Mouse (Mus musculus) c-Kit-positive CD71-positive TER-119-positive erythroid progenitor cells, embryonic 14.5 days (primary cell): ENCODE data around the gene Fam129b.

ENCODE experiments used
- DNase-seq: peaks from one replicate; pipeline ENCODE4 v3.0.0-alpha.2; 2013; ENCODE audit warnings: low spot score

Fam129b gene

GRCm38 (mm10) chr2:32891278-32891677 lies 15.4 kb downstream of the Fam129b start:
- DNase-seq = no peak

DNA sequence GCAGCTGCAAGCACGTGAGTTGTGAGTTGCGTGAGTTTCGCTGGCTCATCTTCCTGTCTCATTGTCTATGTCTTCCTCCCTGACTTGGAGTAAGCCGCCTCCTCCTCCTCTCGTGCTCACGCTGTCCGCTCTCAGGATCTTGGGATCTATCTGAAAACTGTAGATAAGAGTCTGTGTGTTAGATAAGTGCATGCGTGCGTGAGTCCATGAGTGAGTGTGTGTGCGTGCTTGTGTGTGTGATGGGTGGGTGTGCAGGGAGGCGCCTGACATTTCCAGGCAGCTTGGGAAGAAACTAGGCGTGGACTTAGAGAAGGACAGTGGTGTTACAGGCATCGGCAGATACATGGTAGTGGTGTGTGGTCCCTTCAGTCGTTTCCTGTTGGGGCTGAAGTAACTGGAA lies 16.6 kb downstream of the Fam129b start:
- DNase-seq = no peak

GRCm38 (mm10) chr2:32894097-32894496 lies 18.2 kb downstream of the Fam129b start:
- DNase-seq = no peak

DNA sequence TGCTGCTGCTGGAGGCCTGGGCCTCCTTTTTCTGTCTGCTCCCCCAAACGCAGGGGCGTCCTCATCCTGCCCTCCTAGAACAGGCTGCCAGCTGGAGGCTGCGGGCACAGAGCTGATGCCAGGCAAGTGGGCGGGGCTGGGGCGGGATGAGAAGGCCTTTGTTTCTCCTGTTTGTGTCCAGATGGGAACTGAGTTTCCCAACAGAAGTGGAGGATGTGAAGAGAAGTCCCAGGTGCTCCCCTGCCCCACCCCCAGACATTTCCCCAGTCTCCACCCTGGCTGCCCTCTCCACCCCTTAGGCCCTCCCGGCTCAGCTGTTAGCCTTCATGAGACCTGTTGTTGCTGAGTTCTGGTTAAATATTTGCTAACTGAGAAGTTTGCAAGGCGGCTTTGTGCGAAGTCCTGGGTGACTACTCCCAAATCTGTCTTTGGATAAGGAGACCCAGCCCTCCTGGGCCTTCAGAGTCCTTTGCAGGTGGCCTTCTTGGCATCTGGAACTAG lies 19.7 kb downstream of the Fam129b start:
- no peak for DNase-seq

DNA sequence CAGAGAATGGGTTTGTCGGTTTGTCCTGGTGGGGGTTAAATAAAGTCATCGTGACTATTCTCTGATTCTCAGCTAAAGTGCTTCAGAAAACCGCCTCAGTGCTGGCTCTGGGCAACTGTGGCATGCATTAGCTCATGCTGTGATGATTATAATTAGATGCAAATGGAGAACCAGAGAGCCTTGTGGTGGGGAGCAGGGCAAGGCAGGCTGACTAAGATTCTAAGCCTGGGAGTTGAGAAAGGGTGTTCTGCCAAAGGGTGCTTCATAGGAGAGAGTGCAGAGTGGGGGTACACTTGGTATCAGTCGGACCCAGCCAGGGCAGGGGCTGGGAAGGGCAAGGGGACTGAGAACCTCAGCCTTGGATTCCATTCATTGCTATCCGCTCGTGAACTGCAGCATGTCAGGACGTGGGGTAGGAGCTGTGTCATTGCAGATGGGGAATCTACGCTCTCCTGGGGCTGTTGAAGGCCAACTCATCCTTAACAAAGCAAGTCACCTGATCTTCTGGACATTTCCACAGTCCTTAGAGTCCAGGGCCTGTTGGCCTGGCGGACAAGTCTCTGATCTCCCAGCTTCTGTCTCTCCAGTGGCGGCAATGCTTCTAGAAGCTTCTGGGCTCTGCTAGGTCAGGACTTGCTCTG lies 20.7 kb downstream of the Fam129b start:
- no peak for DNase-seq

- DNase-seq = no peak
Measured at GRCm38 (mm10) chr2:32898983-32899382, 23.1 kb downstream of the Fam129b start.

DNA sequence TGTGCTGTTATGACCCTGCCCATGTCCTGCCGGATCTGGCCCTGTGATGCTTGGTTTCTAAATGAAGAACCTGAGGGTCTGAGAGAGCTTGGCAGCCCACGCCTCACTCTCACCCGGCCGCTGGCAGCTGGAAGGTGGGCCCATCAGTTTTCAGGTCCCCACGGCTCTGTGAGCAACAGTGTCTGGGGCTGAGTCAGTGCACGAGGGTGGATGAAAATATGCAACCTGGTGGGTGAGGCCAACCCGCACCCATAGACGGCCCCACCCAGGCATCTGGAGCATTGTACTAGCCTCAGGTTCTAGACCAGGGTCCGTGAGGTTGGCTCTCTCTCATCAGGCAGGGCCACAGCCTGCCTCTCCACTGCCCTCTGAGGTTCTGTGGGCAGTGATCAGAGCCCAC lies 26.2 kb downstream of the Fam129b start:
- DNase-seq = no peak

DNA sequence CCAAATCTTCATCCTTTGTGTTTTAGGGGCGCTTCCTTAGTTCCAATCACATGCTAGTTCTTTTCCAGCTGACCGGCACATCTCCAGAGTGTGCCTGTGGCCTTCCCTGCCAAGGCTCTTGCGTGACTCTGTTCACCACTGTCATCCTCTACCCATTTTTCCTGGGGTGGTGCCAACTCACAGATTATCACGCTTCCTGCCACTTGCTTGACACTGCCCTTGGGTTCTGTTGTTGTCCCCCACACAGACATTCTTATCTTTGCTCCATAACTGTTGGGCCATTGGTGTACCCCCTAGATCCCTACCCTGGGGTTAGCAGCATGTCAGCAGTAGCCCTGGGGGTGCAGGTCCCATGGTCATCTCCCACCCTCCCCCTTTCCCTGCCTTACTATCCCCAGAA lies 27.6 kb downstream of the Fam129b start:
- DNase-seq = no peak

GRCm38 (mm10) chr2:32904637-32905036 lies 28.7 kb downstream of the Fam129b start:
- DNase-seq = no peak

- DNase-seq = no peak
Measured at GRCm38 (mm10) chr2:32905297-32905696, 29.4 kb downstream of the Fam129b start.

DNA sequence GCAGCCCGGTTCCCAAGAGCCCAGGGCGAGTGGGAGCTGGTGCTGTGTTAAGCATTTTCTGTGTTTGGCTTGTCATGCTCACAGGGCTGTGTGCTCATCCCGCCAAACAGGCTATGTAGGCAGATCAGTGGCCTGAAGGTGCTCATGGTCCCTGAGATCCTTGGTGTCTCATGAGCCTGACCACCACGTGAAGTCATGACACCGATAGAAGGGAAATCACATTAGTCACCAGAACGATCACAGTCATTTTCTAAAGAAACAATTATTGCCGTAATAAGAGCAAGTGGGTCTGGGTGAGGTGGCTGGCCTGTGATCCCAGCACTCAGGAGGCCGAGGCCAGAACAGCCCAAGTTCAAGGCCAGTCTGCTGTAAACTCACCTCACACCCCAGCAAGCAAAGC lies 31.5 kb downstream of the Fam129b start:
- DNase-seq = no peak

GRCm38 (mm10) chr2:32908272-32908671 lies 32.4 kb downstream of the Fam129b start:
- no peak for DNase-seq

GRCm38 (mm10) chr2:32908796-32909195 lies 32.9 kb downstream of the Fam129b start:
- DNase-seq = no peak

GRCm38 (mm10) chr2:32911639-32912182 lies 35.8 kb downstream of the Fam129b start:
- DNase-seq = no peak

GRCm38 (mm10) chr2:32912210-32912804 lies 36.4 kb downstream of the Fam129b start:
- peak; percentile 88 for DNase-seq

DNA sequence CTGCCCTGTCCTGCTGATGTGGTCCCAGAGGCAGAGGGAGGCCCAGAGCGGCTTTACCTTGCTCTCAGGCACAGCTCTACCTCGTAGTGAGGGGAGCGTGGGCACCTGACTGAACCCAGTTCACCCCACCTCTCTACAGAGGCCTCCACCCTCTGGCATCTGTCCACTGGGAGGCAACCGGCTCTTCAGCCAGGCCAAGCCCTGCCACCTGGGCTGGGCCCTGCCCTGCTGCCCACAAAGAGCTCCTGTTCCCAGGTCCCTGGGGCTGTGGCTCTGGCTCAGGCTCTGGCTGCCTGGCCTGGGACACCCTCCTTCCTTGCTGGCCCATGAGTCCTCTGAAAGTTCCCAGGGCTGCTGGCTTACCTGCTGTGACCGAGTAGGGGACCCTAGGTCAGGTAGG lies 38.4 kb downstream of the Fam129b start:
- DNase-seq = no peak

DNA sequence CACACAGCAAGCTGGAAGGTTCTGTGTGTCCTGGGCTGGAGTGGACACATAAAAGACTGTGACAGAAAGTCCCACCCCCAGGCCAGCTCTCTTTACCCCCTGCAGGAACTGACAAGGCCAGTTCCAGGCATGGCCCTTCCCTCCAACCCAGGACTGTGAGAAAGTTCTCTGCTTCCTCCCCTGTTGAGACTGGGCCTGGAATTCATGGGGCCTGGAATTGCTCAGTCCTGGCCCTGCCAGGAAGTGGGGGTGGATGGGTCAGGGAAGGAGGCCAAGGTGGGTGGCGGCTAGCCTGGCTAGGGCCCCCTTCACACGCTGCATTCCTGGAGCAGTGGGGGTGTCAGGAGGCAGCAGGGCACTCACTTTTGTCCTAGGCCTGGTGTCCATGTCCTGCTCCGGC lies 39.0 kb downstream of the Fam129b start:
- no peak for DNase-seq

- peak; percentile 19 for DNase-seq
Measured at GRCm38 (mm10) chr2:32917526-32917925, 41.6 kb downstream of the Fam129b start.

DNA sequence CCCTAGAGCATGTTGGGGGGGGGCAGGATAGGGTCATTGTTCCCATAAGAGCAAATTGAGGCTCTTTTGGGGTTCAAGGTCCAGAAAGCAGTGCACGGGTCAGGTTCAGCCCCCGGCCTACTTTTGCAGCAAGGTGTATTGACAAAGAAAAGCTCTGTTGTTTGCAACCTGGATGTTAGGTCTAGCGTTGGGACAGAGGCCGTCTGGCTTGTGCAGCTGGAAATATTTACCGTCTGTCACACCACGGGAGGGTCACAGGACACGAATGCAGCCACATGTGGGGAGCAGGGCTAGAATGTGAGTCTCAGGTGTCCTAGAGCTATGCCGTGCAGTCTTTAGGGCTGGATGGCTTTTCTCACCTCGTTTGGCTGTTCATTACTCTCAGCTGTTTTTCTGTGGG lies 42.5 kb downstream of the Fam129b start:
- no peak for DNase-seq

GRCm38 (mm10) chr2:32921235-32921634 lies 45.3 kb downstream of the Fam129b start:
- no peak for DNase-seq

DNA sequence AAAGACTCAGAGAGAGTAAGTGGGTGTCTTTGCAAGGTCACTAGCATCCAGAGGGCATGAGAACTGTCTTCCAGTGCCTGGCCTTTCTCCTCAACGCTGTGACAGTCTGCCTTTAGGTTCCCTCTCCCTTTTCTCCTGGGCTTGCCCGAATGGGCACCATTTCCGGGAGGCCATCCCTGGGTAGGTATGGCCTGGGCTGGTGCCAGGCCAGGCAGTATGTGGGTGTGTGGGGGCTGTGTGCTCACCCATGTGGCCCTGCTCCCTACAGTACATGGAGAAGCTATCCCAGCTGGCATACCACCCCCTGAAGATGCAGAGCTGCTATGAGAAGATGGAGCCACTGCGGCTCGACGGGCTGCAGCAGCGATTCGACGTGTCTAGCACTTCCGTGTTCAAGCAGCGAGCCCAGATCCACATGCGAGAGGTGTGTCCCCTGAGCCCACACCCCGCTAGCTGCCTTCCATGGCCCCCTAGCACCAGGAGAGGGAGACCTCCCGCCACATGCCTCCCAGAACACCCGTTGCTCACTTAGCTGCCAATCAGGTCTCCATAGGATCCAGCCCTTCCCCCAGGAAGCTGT lies 46.0 kb downstream of the Fam129b start:
- DNase-seq = no peak

- no peak for DNase-seq
Measured at GRCm38 (mm10) chr2:32922564-32922963, 46.6 kb downstream of the Fam129b start.

DNA sequence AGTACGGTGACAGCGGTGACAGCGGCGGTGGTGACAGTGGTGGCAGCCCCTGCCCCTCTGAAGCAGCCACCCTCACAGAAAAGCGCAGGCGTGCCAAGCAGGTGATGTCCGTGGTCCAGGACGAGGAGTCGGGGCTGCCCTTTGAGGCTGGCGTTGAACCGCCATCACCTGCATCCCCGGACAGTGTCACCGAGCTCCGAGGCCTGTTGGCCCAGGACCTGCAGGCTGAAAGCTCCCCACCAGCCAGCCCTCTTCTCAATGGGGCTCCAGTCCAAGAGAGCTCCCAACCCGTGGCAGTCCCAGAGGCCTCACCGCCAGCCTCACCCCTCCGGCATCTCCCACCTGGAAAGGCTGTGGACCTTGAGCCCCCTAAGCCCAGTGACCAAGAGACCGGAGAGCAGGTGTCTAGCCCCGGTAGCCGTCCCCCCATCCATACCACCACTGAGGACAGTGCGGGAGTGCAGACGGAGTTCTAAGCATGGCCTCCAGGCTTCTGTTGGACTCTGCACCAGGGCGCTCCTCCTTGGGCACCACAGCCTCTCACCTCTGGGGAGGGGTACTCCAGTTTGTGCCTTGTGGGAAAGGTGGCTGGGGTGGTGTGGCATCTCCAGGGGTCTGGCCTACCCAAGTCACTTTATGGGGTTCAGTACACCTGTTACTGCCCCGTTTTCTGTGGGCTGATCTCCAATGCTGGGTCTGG lies 47.8 kb downstream of the Fam129b start:
- no peak for DNase-seq
